Mouse (Mus musculus): ENCODE measurements at regions not wholly inside any gene's neighbourhood (a gene's known extent, or its start where the extent isn't known, plus 50 kb on each side); places are given as distances from the start of the nearest gene placed in this dataset.

- H3K27me3 ChIP-seq: no peaks in the 10 kb centered on the region
- H3K4me3 ChIP-seq: no peak overlapping the region
- peaks cover 4% of the 10 kb centered on the region; the same call in 1 of the 2 replicates for H3K4me1 ChIP-seq
- H3K27ac ChIP-seq: no peak overlapping the region
- ATAC-seq (ENCODE audit: insufficient number of reproducible peaks, insufficient read depth, low FRiP score, low TSS enrichment): no peak
- no peak overlapping the region for H3K9ac ChIP-seq
- H3K36me3 ChIP-seq: no peaks in the 10 kb centered on the region
- no peak overlapping the region for H3K4me2 ChIP-seq (replicated peaks)
- no peaks in the 10 kb centered on the region for H3K9me3 ChIP-seq
- WGBS: 59% methylated on average over 9 of the region's 9 CpGs
These were observed 709.3 kb upstream of the Slit2 start for GRCm38 (mm10) chr5:47273389-47274255.

GRCm38 (mm10) chr5:47274256-47274638, 708.7 kb upstream of the Slit2 start:
- peaks cover 4% of the 10 kb centered on the region; the same call in 1 of the 2 replicates for H3K4me1 ChIP-seq
- WGBS: 69% methylated on average over 1 of the region's 1 CpGs
- no peaks in the 10 kb centered on the region for H3K27me3 ChIP-seq
- no peak overlapping the region for H3K4me2 ChIP-seq (replicated peaks)
- H3K4me3 ChIP-seq: no peak overlapping the region
- no peaks in the 10 kb centered on the region for H3K9me3 ChIP-seq
- H3K27ac ChIP-seq: no peak overlapping the region
- no peak for ATAC-seq (ENCODE audit: insufficient number of reproducible peaks, insufficient read depth, low FRiP score, low TSS enrichment)
- no peaks in the 10 kb centered on the region for H3K36me3 ChIP-seq
- no peak overlapping the region for H3K9ac ChIP-seq

DNA sequence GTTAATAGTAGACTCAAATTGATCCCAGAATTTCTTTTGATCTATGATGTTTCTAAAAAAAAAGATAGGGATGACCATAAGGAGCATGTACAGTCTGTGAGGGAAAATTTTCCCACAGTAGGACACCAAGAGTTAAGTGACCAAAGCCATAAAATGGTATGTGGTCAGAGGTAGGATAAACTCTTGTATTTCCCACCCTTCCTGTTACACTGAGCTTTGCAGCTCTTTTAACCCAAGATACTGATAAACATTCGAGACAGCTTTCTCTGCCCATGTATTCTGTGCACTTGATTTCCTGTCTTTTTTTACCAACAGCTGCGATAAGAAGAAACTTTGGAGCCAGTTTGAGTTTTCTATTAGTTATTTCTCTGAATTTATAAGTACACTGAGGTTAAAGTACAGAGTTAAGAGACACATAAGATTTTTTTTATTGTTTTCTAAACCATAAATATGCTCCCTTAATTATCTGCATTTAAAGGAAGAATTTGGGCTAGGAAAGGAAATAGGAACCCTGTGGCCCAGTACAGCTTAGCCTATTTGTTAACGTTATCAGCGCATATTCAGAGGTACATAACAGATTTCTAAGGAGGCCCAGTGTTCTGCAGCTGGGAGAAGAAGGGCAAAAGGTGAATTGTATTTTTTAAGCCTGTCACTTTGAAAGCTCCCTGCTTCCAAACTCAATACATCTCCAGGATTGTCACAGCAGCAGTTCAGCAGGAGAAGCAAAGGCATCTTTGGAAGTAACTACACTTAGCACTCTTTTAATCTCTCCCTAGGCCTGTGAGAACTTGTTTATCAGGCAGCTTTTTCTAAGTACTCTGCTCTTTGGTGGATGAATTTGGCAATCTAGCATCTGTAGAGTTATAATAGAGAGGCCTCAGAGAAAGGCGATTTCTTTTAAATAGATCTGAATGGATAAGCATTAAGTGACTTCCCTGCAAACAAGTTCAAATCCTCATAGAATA, 706.4 kb upstream of the Slit2 start:
- ATAC-seq (ENCODE audit: insufficient number of reproducible peaks, insufficient read depth, low FRiP score, low TSS enrichment): no peak
- WGBS: 64% methylated on average over 5 of the region's 5 CpGs
- Histone ChIP-seq H3K9ac (no peak overlapping the region), H3K4me3 (no peak overlapping the region), H3K4me2 (replicated peaks) (no peak overlapping the region), H3K9me3 (no peaks in the 10 kb centered on the region), H3K27me3 (no peaks in the 10 kb centered on the region), H3K27ac (no peak overlapping the region), H3K4me1 (peaks cover 4% of the 10 kb centered on the region; the same call in 1 of the 2 replicates), H3K36me3 (no peaks in the 10 kb centered on the region)

- peaks cover under 1% of the 10 kb centered on the region; the same call in 1 of the 2 replicates for H3K4me1 ChIP-seq
- no peak overlapping the region for H3K27ac ChIP-seq
- H3K9ac ChIP-seq: no peak overlapping the region
- ATAC-seq (ENCODE audit: insufficient number of reproducible peaks, insufficient read depth, low FRiP score, low TSS enrichment): no peak
- H3K27me3 ChIP-seq: no peaks in the 10 kb centered on the region
- no peak overlapping the region for H3K4me3 ChIP-seq
- H3K36me3 ChIP-seq: no peaks in the 10 kb centered on the region
- WGBS: 95% methylated on average over 3 of the region's 3 CpGs
- no peaks in the 10 kb centered on the region for H3K9me3 ChIP-seq
- no peak overlapping the region for H3K4me2 ChIP-seq (replicated peaks)
These were observed 703.3 kb upstream of the Slit2 start for GRCm38 (mm10) chr5:47279630-47280029.

DNA sequence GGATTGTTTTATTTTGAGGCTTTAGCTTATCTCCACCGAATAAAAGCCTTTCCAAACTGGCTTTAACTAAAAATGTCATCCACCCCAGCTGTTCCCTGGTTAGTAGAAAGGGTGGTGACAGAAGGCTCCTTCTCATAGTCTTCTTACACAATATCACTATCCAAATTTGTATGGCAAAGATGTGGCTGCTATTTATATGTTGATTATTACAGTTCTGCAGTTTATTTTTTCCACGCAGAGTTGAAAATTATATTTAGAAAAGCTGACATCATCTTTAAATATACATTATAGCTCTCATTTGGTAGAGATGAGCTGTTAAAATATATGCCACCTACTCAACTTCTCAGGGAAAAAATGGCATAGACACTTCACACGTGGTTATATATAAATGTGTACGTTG, 683.3 kb upstream of the Slit2 start:
- no peaks in the 10 kb centered on the region for H3K27me3 ChIP-seq
- H3K9ac ChIP-seq: no peak overlapping the region
- H3K4me3 ChIP-seq: no peak overlapping the region
- 90% methylated on average over 4 of the region's 4 CpGs for WGBS
- no peak overlapping the region for H3K27ac ChIP-seq
- no peaks in the 10 kb centered on the region for H3K9me3 ChIP-seq
- no peak overlapping the region for H3K4me2 ChIP-seq (replicated peaks)
- no peaks in the 10 kb centered on the region for H3K36me3 ChIP-seq
- no peaks in the 10 kb centered on the region for H3K4me1 ChIP-seq
- ATAC-seq (ENCODE audit: insufficient number of reproducible peaks, insufficient read depth, low FRiP score, low TSS enrichment): no peak

GRCm38 (mm10) chr5:47317506-47317905, 665.4 kb upstream of the Slit2 start:
- Histone ChIP-seq H3K4me3 (no peak overlapping the region), H3K27me3 (no peaks in the 10 kb centered on the region), H3K9me3 (no peaks in the 10 kb centered on the region), H3K9ac (no peak overlapping the region), H3K27ac (no peak overlapping the region), H3K4me2 (replicated peaks) (no peak overlapping the region), H3K4me1 (no peaks in the 10 kb centered on the region), H3K36me3 (no peaks in the 10 kb centered on the region)
- WGBS: 68% methylated on average over 4 of the region's 4 CpGs
- ATAC-seq (ENCODE audit: insufficient number of reproducible peaks, insufficient read depth, low FRiP score, low TSS enrichment): no peak

GRCm38 (mm10) chr5:47318147-47318546, 664.8 kb upstream of the Slit2 start:
- WGBS: 35% methylated on average over 1 of the region's 1 CpGs
- Histone ChIP-seq H3K36me3 (no peaks in the 10 kb centered on the region), H3K9me3 (no peaks in the 10 kb centered on the region), H3K9ac (no peak overlapping the region), H3K4me2 (replicated peaks) (no peak overlapping the region), H3K27me3 (no peaks in the 10 kb centered on the region), H3K4me3 (no peak overlapping the region), H3K4me1 (no peaks in the 10 kb centered on the region), H3K27ac (no peak overlapping the region)
- no peak for ATAC-seq (ENCODE audit: insufficient number of reproducible peaks, insufficient read depth, low FRiP score, low TSS enrichment)

- H3K4me2 ChIP-seq (replicated peaks): no peak overlapping the region
- no peaks in the 10 kb centered on the region for H3K36me3 ChIP-seq
- no peak overlapping the region for H3K4me3 ChIP-seq
- H3K27ac ChIP-seq: no peak overlapping the region
- no peaks in the 10 kb centered on the region for H3K27me3 ChIP-seq
- WGBS: 27% methylated on average over 2 of the region's 2 CpGs
- H3K9me3 ChIP-seq: no peaks in the 10 kb centered on the region
- H3K9ac ChIP-seq: no peak overlapping the region
- H3K4me1 ChIP-seq: no peaks in the 10 kb centered on the region
- ATAC-seq (ENCODE audit: insufficient number of reproducible peaks, insufficient read depth, low FRiP score, low TSS enrichment): no peak
These were observed 660.3 kb upstream of the Slit2 start for GRCm38 (mm10) chr5:47322511-47323167.

DNA sequence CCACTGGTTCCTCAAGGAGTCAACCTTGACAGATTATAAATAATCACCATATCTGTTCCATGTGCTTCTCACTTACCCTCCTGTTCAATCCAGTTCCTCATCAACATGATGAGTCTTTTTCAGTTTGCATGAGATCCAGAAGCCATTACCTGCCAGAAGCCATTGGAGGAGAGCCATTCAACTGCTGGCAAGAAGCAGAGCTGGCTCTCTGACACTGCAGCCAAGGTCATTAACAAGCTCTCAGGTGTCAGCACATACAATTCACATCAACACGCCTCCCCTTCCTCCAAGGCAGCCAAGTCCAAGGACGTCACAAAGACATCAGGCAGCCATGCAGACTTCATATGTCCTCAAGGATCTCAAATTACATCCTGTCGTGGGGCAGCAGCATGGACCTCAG, 648.6 kb upstream of the Slit2 start:
- no peaks in the 10 kb centered on the region for H3K9me3 ChIP-seq
- no peak overlapping the region for H3K27ac ChIP-seq
- no peak overlapping the region for H3K4me3 ChIP-seq
- no peak overlapping the region for H3K9ac ChIP-seq
- whole genome bisulfite sequencing: 56% methylated on average over 3 of the region's 3 CpGs
- no peaks in the 10 kb centered on the region for H3K27me3 ChIP-seq
- H3K36me3 ChIP-seq: no peaks in the 10 kb centered on the region
- H3K4me2 ChIP-seq (replicated peaks): no peak overlapping the region
- H3K4me1 ChIP-seq: no peaks in the 10 kb centered on the region
- ATAC-seq (ENCODE audit: insufficient number of reproducible peaks, insufficient read depth, low FRiP score, low TSS enrichment): no peak

GRCm38 (mm10) chr5:47336511-47336910, 646.4 kb upstream of the Slit2 start:
- Histone ChIP-seq H3K27me3 (no peaks in the 10 kb centered on the region), H3K4me2 (replicated peaks) (no peak overlapping the region)

DNA sequence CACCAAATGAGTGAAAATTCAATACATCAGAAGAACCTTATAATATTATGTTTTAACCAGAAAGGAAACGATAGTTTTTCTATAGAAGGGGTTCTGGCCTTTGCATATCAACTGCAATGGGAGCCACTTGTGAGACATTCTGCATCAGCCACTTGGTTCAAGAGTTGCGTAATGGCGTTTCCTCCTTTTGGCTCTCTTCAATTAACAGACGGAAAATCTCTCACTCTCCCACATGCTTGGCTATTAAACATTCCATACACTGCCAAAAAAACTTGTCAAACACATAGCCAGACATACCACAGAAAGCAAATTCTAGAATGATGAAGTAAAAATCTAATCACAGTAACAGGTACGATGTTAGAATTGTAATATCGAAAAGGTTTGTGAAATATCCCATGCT, 643.1 kb upstream of the Slit2 start:
- no peaks in the 10 kb centered on the region for H3K27me3 ChIP-seq
- no peak overlapping the region for H3K4me2 ChIP-seq (replicated peaks)
- H3K4me1 ChIP-seq: no peaks in the 10 kb centered on the region
- H3K36me3 ChIP-seq: no peaks in the 10 kb centered on the region
- no peak overlapping the region for H3K27ac ChIP-seq
- H3K4me3 ChIP-seq: no peak overlapping the region
- 87% methylated on average over 6 of the region's 6 CpGs for WGBS
- no peak overlapping the region for H3K9ac ChIP-seq
- no peak for ATAC-seq (ENCODE audit: insufficient number of reproducible peaks, insufficient read depth, low FRiP score, low TSS enrichment)
- no peaks in the 10 kb centered on the region for H3K9me3 ChIP-seq

More at GRCm38 (mm10) chr5:47336511-47336910, 646.4 kb upstream of the Slit2 start:
- no peak overlapping the region for H3K27ac ChIP-seq
- no peaks in the 10 kb centered on the region for H3K36me3 ChIP-seq
- H3K9me3 ChIP-seq: no peaks in the 10 kb centered on the region
- H3K4me1 ChIP-seq: no peaks in the 10 kb centered on the region
- H3K4me3 ChIP-seq: no peak overlapping the region
- H3K9ac ChIP-seq: no peak overlapping the region
- 88% methylated on average over 1 of the region's 1 CpGs for WGBS
- ATAC-seq (ENCODE audit: insufficient number of reproducible peaks, insufficient read depth, low FRiP score, low TSS enrichment): no peak

Data from embryonic facial prominence, embryonic 12.5 days (tissue).